Comparison of ENCODE assay signal across 15 mouse cellular contexts in the genomic region with DNA sequence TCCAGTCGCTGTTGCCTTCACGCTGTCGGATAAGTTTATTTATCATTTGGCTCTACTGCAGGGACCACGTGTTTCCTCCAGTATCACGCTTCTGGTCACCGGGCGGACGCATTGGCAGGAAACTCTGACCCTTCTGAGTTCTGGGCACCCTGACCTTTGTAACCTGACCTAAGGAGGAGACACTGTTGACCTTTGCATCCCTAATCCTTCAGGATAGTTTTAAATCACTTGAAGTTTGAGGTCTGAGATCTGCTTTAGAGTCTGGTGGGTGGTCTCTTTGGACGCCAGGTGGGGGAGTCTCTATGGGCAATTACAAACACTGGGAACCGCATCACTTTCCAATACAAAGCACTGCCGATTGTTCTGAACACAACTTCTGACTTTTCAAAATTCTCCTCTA.
DNase-seq lines count a peak whose midpoint lies in the region; TF ChIP-seq lines count a peak whose summit lies in the region.
"Had no signal": no experiment of that assay in that cellular context is flagged by ENCODE, and none has a peak within 500 bp of the region (broad histone marks: within the 10 kb centered on the region; RNA-seq: fewer than 3 reads in every experiment).

No protein-coding gene starts in this region.

- no peak for TF ChIP-seq POLR2A in kidney, adult 2 months (IDR thresholded peaks at IDR 0.05; ENCODE audit: low read depth, low read length)

- peaks cover 3% of the 10 kb centered on the region; the same call in 1 of the 2 replicates for H3K4me1 ChIP-seq in kidney, adult 2 months (ENCODE audit: control insufficient read depth, insufficient read depth, low read length)
- H3K4me1 ChIP-seq: embryonic facial prominence, embryonic 12.5 days; heart, embryonic 15.5 days; midbrain, embryonic 15.5 days had no signal

- peak; percentile 56 for DNase-seq in kidney, adult 2 months
- DNase-seq in kidney, postnatal 4 days = no peak
- DNase-seq in embryo, embryonic 10 days (ENCODE audit: low spot score) = peak; percentile 84
- peak; percentile 71 for DNase-seq in embryo, embryonic 9.5 days (ENCODE audit: extremely low spot score)
- DNase-seq in kidney, postnatal 36 days = peak; percentile 34 to 35
- no peak for DNase-seq in cerebellum, adult 9-10 months
- DNase-seq in retina, postnatal 1 day = no peak
- no peak for DNase-seq in cerebellum, postnatal 36 days
- DNase-seq: cerebellum, adult 8-10 months; lung, adult 2 months; thymus, postnatal 14 days had no signal

- H3K27ac ChIP-seq in kidney, adult 2 months (ENCODE audit: insufficient read depth, low read depth, low read length) = no peak overlapping the region
- H3K27ac ChIP-seq: embryonic facial prominence, embryonic 12.5 days; heart, embryonic 15.5 days; midbrain, embryonic 15.5 days; stomach, postnatal 0 days had no signal

- no peak overlapping the region for H3K4me3 ChIP-seq in kidney, adult 2 months (ENCODE audit: insufficient read depth, low read depth, low read length)
- H3K4me3 ChIP-seq: embryonic facial prominence, embryonic 12.5 days; heart, embryonic 15.5 days; midbrain, embryonic 15.5 days had no signal

- TF ChIP-seq CTCF in kidney, adult 2 months (conservative IDR thresholded peaks at IDR 0.05; ENCODE audit: insufficient read depth, insufficient read length, low read depth, low read length) = no peak

- no peaks in the 10 kb centered on the region for H3K36me3 ChIP-seq in kidney, adult 2 months (ENCODE audit: control insufficient read depth, insufficient read depth, low read length)
- H3K36me3 ChIP-seq: embryonic facial prominence, embryonic 12.5 days; heart, embryonic 15.5 days; midbrain, embryonic 15.5 days had no signal

- H3K27me3 ChIP-seq in kidney, adult 2 months (replicated peaks; ENCODE audit: control insufficient read depth, insufficient read depth, low read length) = no peaks in the 10 kb centered on the region
- H3K27me3 ChIP-seq: embryonic facial prominence, embryonic 12.5 days; heart, embryonic 15.5 days; midbrain, embryonic 15.5 days had no signal

- WGBS in kidney, adult 2 months = 23% methylated on average over 11 of the region's 11 CpGs

Comparison
In these comparisons a context has a peak if more than half of its experiments do, and no peak if none do; other contexts are left out.
1. DNase-seq: peak in kidney, adult 2 months (single experiment), embryo, embryonic 10 days (single experiment), embryo, embryonic 9.5 days (single experiment) and kidney, postnatal 36 days (2 of 2); none in kidney, postnatal 4 days (0 of 2), cerebellum, adult 9-10 months (single experiment), retina, postnatal 1 day (single experiment) and cerebellum, postnatal 36 days (0 of 2).